Comparison of ENCODE assay signal across 11 mouse cellular contexts in the genomic region with DNA sequence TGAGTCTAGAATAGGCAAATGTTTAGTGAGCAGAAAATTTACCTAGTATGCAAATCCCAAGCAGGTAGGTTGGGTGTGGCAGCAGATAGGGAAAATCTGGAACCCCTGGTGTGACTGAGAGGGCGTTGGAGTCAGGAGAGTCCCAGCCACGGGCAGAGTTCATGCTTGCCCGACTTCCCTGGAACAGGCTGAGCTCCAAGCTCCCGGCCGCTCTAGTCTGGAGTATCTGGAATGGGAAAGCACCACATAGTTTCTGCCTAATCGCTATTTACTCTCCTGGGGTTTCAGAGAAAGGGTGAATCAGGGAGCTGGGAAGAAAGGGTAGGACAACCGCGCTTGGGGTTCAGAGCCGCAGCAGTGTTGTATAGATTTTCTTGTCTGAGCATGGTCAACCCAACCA.
"Had no signal": no experiment of that assay in that cellular context is flagged by ENCODE, and none has a peak within 500 bp of the region (broad histone marks: within the 10 kb centered on the region; RNA-seq: fewer than 3 reads in every experiment).

No protein-coding gene starts in this region.

- H3K27ac ChIP-seq: limb, embryonic 15.5 days; liver, embryonic 13.5 days; midbrain, embryonic 12.5 days had no signal

- H3K9ac ChIP-seq: limb, embryonic 15.5 days; liver, embryonic 13.5 days; midbrain, embryonic 12.5 days; neural tube, embryonic 13.5 days had no signal

- H3K4me3 ChIP-seq: left cerebral cortex, adult 2 months; limb, embryonic 15.5 days; liver, embryonic 13.5 days; midbrain, embryonic 12.5 days; neural tube, embryonic 13.5 days had no signal

- H3K27me3 ChIP-seq: limb, embryonic 15.5 days; liver, embryonic 13.5 days; neural tube, embryonic 13.5 days had no signal

- DNase-seq: kidney, adult 11 months; kidney, postnatal 14 days; liver, embryonic 13.5 days; retina, postnatal 1 day; right cerebral cortex, postnatal 4 days; thymus, adult 2 months; thymus, postnatal 25 days had no signal

- H3K9me3 ChIP-seq: limb, embryonic 15.5 days; liver, embryonic 13.5 days; midbrain, embryonic 12.5 days; neural tube, embryonic 13.5 days had no signal

- H3K4me2 ChIP-seq: limb, embryonic 15.5 days; liver, embryonic 13.5 days; midbrain, embryonic 12.5 days; neural tube, embryonic 13.5 days had no signal

- H3K36me3 ChIP-seq: limb, embryonic 15.5 days; liver, embryonic 13.5 days; midbrain, embryonic 12.5 days; neural tube, embryonic 13.5 days had no signal
